Mouse (Mus musculus): ENCODE results near the gene Ap1b1.

DNA sequence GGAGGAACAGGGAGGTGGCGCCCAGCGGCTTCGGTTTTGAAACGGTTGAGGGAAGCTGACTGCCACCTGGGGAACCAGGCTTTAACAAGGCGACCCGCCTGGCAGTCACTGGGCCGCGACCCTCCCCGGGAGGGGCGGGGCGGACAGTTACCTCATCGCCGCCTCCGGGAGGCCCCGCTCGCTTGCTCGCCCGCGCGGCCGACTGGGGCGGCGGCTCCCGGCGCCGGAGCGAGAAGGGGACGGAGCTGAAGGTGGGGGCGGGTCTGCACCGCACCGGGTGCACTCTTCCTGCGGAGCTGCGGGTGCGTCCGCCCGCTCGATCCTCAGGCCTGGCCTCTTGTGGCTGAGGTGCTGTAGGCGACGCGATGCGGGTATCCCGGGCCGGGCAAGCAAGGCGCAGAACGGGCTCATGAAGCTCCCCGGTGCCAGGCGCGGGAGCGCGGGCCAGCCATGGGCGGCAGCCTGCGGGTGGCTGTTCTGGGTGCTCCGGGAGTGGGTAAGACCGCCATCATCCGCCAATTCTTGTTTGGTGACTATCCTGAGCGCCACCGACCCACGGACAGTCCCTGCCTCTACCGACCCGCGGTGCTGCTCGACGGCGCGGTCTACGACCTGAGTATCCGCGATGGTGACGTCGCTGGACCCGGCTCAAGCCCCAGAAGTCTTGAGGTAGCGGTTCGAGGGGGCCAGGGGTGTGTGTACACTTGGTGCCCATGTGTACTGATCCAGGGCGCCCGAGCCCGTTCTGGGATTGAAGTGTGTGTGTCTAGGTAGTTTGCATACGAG is 71.4 kb downstream of the Ap1b1 start, which contains the start of gene Rasl10a:
- TF ChIP-seq CTCF (IDR thresholded peaks at IDR 0.05; ENCODE audit: low read depth) (no peak), EP300 (IDR thresholded peaks at IDR 0.05; ENCODE audit: low read depth) (no peak)
